Mouse (Mus musculus) midbrain, embryonic 14.5 days (tissue): ENCODE data around the gene Evi5. TPM values are rescaled to one million over a fixed set of nuclear protein-coding genes. Genes with fewer than 3 reads are reported as not detected.
A peak's percentile ranks its signal among the peaks of the same experiment; 100 is the strongest.

Experiments used
- ATAC-seq: fragments of 200-750 bp; cut with Nextera tagmentation; 2 replicates; pipeline ENCODE4 v1.8.0; 2017; ENCODE audit warnings: moderate number of reproducible peaks, moderate library complexity; ENCODE audit not compliant: low FRiP score, low TSS enrichment
- DNase-seq: peaks from one replicate; pipeline ENCODE4 v3.0.0-alpha.2; 2015
- H3K27ac ChIP-seq: fragments of 300-500 bp; sonication (generic); replicated peaks from 2 replicates; pipeline ENCODE4 v1.5.1; 2014; ENCODE audit warnings: mild to moderate bottlenecking, low read depth, low read length, moderate library complexity
- H3K27me3 ChIP-seq: fragments of 300-500 bp; sonication (generic); 2 replicates; pipeline ENCODE4 v1.6.1; 2014; ENCODE audit warnings: low read length, control low read depth, mixed read lengths; ENCODE audit not compliant: control insufficient read depth, insufficient read depth
- H3K36me3 ChIP-seq: fragments of 300-500 bp; sonication (generic); 2 replicates; pipeline ENCODE4 v1.6.1; 2014; ENCODE audit warnings: low read length, control low read depth; ENCODE audit not compliant: control insufficient read depth, insufficient read depth
- H3K4me1 ChIP-seq: fragments of 300-500 bp; sonication (generic); 2 replicates; pipeline ENCODE4 v1.6.1; 2014; ENCODE audit warnings: mild to moderate bottlenecking, antibody characterized with exemption, low read length, control low read depth; ENCODE audit not compliant: control insufficient read depth, insufficient read depth
- H3K4me2 ChIP-seq: fragments of 300-500 bp; sonication (generic); 2 replicates; pipeline ENCODE4 v1.6.1; 2014; ENCODE audit warnings: mild to moderate bottlenecking, low read length, moderate library complexity
- H3K4me3 ChIP-seq: fragments of 300-500 bp; sonication (generic); replicated peaks from 2 replicates; pipeline ENCODE4 v1.5.1; 2014; ENCODE audit warnings: low read depth, low read length
- H3K9ac ChIP-seq: fragments of 300-500 bp; sonication (generic); replicated peaks from 2 replicates; pipeline ENCODE4 v1.6.1; 2014; ENCODE audit warnings: mild to moderate bottlenecking, low read length, moderate library complexity
- H3K9me3 ChIP-seq: fragments of 300-500 bp; sonication (generic); 2 replicates; pipeline ENCODE4 v1.6.1; 2016; ENCODE audit warnings: low read length, control low read depth, mixed read lengths; ENCODE audit not compliant: control insufficient read depth
- WGBS: fragments of 180-500 bp; shearing (Covaris S2); extraction: QIAGEN DNeasy Blood & Tissue Kit; methylation state at CpG from one replicate; pipeline ENCODE4 v1.1.7; 2014; 5-methylcytosine and 5-hydroxymethylcytosine counted together
- polyA plus RNA-seq: library from polyadenylated mRNA; unstranded; fragments of >200 nt; fragmentation: Nextera tagmentation; extraction: Ambion mirVana; gene quantifications from 2 replicates; pipeline ENCODE4 v1.2.1, GENCODE M21; 2014

Gene Evi5
- polyA plus RNA-seq, 1 experiment from 2014 or later = 40.5 TPM

DNA sequence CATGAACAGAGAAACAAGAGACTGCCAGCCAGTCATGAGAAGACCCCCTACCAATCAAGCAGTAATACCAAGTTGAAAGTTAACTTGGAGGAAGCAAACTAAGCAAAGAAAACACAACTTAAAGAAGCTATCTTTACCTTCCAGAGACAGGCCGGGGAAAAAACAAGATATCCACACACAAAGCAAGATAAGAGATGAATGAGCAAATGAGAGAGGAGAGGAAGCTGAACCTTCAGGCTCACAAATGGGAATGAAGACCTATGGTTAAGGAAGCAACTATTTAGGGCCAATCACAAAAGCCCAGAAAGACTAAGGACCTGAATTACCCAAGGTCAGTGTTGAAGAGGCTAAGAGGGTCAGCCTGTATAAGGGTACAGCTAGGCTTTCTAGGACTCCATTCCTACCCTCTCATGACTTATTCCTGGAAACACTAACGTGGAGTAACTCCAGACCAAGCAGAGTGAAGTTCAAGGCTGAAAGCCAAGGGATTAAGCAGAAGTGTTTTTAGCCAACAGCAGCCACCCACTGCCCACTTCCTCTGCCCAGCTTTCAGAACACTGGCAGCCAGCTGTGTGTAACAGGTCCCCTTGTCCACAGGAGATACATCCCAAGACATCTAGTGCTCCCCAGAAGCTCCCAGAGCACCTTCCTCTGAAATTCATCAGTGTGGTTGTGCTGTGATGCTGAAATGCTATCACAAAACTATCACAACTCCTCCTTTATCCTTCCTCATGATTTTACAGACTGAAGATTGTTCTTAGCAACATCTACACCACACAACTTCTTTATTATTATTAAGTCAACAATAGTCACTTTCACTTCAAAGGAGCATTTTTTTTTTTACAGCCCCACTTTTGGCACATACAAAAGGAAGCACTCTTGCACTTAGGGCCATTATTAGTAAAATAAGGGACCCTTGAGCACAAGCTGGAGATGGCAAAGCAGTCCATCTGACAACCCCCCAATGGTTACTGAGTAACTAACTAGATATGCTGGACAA, 8.5 kb downstream of the Evi5 start:
- Histone ChIP-seq H3K36me3 (no peaks in the 10 kb centered on the region), H3K4me2 (no peak overlapping the region), H3K27ac (no peak overlapping the region), H3K4me1 (peaks cover 4% of the 10 kb centered on the region; the same call in 1 of the 2 replicates), H3K9ac (no peak overlapping the region), H3K4me3 (no peak overlapping the region), H3K27me3 (no peaks in the 10 kb centered on the region), H3K9me3 (no peaks in the 10 kb centered on the region)
- 84% methylated on average over 2 of the region's 2 CpGs for WGBS
- DNase-seq (no peak), ATAC-seq (no peak)

GRCm38 (mm10) chr5:107863971-107864370, 10.9 kb downstream of the Evi5 start:
- Histone ChIP-seq H3K9ac (no peak overlapping the region), H3K36me3 (no peaks in the 10 kb centered on the region), H3K4me1 (peaks cover 4% of the 10 kb centered on the region; the same call in 1 of the 2 replicates), H3K27me3 (no peaks in the 10 kb centered on the region), H3K4me2 (no peak overlapping the region), H3K9me3 (no peaks in the 10 kb centered on the region), H3K4me3 (no peak overlapping the region), H3K27ac (no peak overlapping the region)
- no peak for ATAC-seq
- WGBS = 86% methylated on average over 3 of the region's 3 CpGs
- DNase-seq = no peak

GRCm38 (mm10) chr5:107858963-107859362, 15.9 kb downstream of the Evi5 start:
- WGBS = 53% methylated on average over 2 of the region's 2 CpGs

DNA sequence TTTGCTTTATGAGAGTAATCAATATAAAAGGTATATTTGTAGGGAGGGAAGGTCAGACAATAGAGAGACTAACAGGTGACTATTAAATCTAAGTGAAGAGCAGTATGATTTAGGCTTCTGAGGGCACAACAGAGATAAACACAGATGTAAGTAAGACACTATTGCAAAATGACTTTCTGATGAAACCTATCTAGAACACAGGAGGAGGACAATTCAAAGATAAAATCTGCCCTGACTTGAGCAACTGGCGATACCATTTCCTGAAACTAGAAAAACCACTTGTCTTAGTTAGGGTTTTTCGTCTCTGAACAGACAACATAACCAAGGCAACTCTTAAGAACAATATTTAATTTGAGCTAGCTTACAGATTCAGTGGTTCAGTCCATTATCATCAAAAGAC, 19.4 kb downstream of the Evi5 start:
- Histone ChIP-seq H3K36me3 (no peaks in the 10 kb centered on the region), H3K4me1 (0 out of 2 replicates have a peak, but pooled peaks cover 4% of the 10 kb centered on the region), H3K9ac (no peak overlapping the region), H3K9me3 (no peaks in the 10 kb centered on the region), H3K4me3 (no peak overlapping the region), H3K27me3 (no peaks in the 10 kb centered on the region), H3K27ac (no peak overlapping the region), H3K4me2 (no peak overlapping the region)
- no peak for ATAC-seq
- no peak for DNase-seq
- 94% methylated on average over 2 of the region's 2 CpGs for WGBS

More at GRCm38 (mm10) chr5:107858963-107859362, 15.9 kb downstream of the Evi5 start:
- no peaks in the 10 kb centered on the region for H3K9me3 ChIP-seq
- H3K27me3 ChIP-seq = no peaks in the 10 kb centered on the region
- no peak overlapping the region for H3K27ac ChIP-seq
- H3K4me2 ChIP-seq = no peak overlapping the region
- H3K36me3 ChIP-seq = no peaks in the 10 kb centered on the region
- peak; percentile 14 for DNase-seq
- no peak overlapping the region for H3K9ac ChIP-seq
- H3K4me3 ChIP-seq = no peak overlapping the region
- H3K4me1 ChIP-seq = 0 out of 2 replicates have a peak, but pooled peaks cover 4% of the 10 kb centered on the region
- ATAC-seq = no peak

DNA sequence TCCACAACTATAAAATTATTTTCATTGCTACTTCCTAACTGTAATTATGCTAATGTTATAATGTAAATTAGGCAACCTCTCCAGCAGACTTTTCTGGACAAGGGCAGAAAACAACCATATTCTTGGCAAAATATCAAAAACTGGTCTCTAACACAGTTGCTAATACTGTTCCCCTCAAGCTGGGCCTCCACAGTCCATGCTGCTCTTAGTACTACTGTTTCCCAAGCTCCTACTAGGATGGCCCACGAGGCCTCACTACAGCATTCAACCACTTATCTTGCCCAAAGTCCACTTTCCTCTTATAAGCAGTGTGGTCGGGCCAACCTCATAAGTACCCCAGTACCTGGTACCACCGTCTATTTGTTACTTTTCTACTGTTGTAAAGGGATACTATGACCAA, 20.4 kb downstream of the Evi5 start:
- WGBS = 81% methylated on average over 3 of the region's 3 CpGs

DNA sequence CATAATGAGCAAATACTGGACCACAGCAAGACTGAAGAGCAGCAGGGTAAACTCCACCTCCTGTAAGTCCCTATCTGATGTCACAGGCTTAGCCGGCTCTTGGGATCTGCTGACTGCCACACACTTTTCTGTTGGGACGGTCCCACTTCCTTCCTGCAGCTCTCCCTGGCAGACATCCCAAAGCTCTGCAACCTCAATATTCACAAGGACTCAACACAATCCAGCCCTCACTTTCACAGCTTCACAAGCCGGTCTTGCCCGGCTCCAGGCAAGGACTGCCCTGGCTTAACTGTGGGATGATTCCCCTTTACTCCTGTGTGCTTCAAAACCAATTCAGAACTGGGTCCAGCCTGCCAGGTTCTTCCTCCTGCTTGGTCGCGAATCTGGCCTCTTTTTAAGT, 21.1 kb downstream of the Evi5 start:
- Histone ChIP-seq H3K9me3 (no peaks in the 10 kb centered on the region), H3K36me3 (no peaks in the 10 kb centered on the region), H3K4me3 (no peak overlapping the region), H3K27ac (no peak overlapping the region), H3K9ac (no peak overlapping the region), H3K27me3 (no peaks in the 10 kb centered on the region), H3K4me1 (0 out of 2 replicates have a peak, but pooled peaks cover 4% of the 10 kb centered on the region), H3K4me2 (no peak overlapping the region)
- peak; percentile 23 for DNase-seq
- WGBS = 15% methylated on average over 6 of the region's 6 CpGs
- no peak for ATAC-seq

More for the DNA sequence above, 20.4 kb downstream of the Evi5 start:
- DNase-seq (no peak), ATAC-seq (no peak)
- H3K9me3 ChIP-seq = no peaks in the 10 kb centered on the region
- H3K27ac ChIP-seq = no peak overlapping the region
- H3K9ac ChIP-seq = no peak overlapping the region
- 0 out of 2 replicates have a peak, but pooled peaks cover 4% of the 10 kb centered on the region for H3K4me1 ChIP-seq
- no peaks in the 10 kb centered on the region for H3K27me3 ChIP-seq
- no peaks in the 10 kb centered on the region for H3K36me3 ChIP-seq
- no peak overlapping the region for H3K4me3 ChIP-seq
- H3K4me2 ChIP-seq = no peak overlapping the region

DNA sequence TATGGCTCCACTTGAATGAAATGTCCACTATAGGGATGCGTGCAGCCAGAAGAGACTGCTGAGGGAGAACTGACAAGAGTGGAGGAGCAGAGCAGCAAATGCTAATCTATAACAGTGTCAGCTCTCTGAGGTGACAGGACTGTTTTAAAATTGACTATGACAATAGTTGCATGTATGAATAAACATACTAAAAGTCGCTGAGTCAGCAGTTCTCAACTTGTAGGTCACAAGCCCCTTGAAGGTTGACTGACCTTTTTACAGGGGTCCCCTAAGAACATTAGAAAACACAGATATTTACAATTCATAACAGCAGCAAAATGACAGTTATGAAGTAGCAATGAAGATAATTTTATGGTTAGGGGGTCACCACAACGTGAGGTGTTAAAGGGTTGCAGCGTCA, 25.9 kb downstream of the Evi5 start:
- Histone ChIP-seq H3K9me3 (no peaks in the 10 kb centered on the region), H3K9ac (no peak overlapping the region), H3K4me3 (no peak overlapping the region), H3K4me2 (no peak overlapping the region), H3K4me1 (no peaks in the 10 kb centered on the region), H3K27me3 (no peaks in the 10 kb centered on the region), H3K36me3 (no peaks in the 10 kb centered on the region), H3K27ac (no peak overlapping the region)
- ATAC-seq = no peak
- DNase-seq = no peak
- 95% methylated on average over 4 of the region's 4 CpGs for WGBS

DNA sequence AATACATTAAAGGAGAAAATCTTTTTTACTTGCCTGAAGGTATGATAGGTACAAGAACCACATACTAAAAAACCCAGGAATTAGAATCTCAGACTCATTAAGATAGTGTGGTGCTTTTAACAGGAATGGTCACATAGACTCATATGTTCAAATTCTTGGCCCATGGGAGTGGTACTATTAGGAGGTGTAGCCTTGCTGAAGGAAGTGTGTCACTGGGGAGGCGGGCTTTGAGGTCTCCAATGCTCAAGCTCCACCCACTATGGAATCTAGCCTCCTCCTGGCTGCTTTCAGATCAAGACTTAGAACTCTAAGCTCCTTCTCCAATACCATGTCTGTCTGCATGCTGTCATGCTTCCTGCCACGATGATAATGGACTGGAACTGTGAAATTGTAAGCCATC, 27.1 kb downstream of the Evi5 start:
- no peaks in the 10 kb centered on the region for H3K9me3 ChIP-seq
- H3K4me3 ChIP-seq = no peak overlapping the region
- 74% methylated on average over 2 of the region's 2 CpGs for WGBS
- no peak overlapping the region for H3K27ac ChIP-seq
- DNase-seq = no peak
- no peak overlapping the region for H3K4me2 ChIP-seq
- no peaks in the 10 kb centered on the region for H3K27me3 ChIP-seq
- ATAC-seq = no peak
- H3K4me1 ChIP-seq = no peaks in the 10 kb centered on the region
- no peaks in the 10 kb centered on the region for H3K36me3 ChIP-seq
- H3K9ac ChIP-seq = no peak overlapping the region

GRCm38 (mm10) chr5:107847349-107847748, 27.6 kb downstream of the Evi5 start:
- peak; percentile 32 for DNase-seq
- WGBS = 80% methylated on average over 5 of the region's 5 CpGs

More at GRCm38 (mm10) chr5:107847349-107847748, 27.6 kb downstream of the Evi5 start:
- Histone ChIP-seq H3K9me3 (no peaks in the 10 kb centered on the region), H3K4me1 (no peaks in the 10 kb centered on the region), H3K9ac (no peak overlapping the region), H3K27ac (no peak overlapping the region), H3K36me3 (no peaks in the 10 kb centered on the region), H3K4me2 (no peak overlapping the region), H3K27me3 (no peaks in the 10 kb centered on the region), H3K4me3 (no peak overlapping the region)
- ATAC-seq = no peak
